Mouse (Mus musculus) adipocyte (in vitro differentiated cells): ENCODE results near the gene Tgfb1.
"Not testable (repeated sequence)": the region's sequence is repeated elsewhere in the genome, so short reads cannot be mapped to it uniquely, and the experiment has no call there.

Source experiments
- DNase-seq: peaks from one replicate; pipeline ENCODE4 v3.0.0-alpha.2; 2016; ENCODE audit warnings: low spot score

Gene Tgfb1

DNA sequence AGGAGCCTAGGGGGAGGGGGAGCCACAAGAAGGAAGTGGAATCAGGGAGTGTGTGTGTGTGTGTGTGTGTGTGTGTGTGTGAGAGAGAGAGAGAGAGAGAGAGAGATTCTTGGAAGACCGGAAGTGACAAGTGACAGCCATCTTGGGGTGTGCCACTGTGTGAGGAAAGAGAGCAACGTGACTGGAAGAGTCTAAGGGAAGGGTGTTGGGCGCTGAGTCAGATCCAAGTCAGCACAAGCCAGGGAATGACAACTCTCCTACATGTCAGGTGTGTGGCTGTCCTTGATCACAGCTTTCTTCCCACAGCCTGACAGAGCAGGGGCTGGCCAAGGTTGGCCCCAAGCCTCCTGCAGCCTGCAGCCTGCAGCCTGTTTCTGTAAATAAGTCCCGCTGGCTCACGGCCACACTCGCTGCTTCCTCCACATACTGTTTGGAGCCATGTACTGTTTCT, 19.0 kb downstream of the Tgfb1 start:
- DNase-seq, result peak; percentile 77

DNA sequence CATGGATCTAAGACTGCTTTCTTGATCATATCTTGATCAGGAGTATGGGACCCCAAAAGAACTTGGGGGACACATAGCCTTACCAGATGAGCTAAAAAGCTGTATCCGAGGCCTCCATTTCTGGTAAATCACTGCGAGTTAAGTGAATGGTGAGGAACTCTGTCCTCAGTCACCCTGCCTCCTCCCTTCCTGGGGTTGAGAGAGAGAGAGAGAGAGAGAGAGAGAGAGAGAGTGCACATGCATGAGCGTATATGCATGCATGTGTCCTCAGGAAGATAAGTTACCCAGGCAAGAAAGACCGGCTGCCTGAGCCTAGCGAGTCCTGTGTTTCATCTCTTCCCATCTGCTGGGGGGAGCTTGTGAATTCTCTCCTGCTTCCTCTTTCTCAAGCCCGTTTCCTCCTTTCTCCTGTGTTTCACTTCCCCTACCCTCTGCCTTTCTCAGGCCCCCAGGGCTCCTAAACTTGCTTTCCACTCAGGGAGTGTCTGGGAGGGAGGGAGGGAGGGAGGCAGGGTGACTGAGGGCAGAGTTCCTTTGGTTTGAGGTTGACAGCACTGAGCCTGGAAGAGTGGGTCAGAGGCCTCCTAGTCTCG, 19.9 kb downstream of the Tgfb1 start:
- peak; percentile 41 for DNase-seq

DNA sequence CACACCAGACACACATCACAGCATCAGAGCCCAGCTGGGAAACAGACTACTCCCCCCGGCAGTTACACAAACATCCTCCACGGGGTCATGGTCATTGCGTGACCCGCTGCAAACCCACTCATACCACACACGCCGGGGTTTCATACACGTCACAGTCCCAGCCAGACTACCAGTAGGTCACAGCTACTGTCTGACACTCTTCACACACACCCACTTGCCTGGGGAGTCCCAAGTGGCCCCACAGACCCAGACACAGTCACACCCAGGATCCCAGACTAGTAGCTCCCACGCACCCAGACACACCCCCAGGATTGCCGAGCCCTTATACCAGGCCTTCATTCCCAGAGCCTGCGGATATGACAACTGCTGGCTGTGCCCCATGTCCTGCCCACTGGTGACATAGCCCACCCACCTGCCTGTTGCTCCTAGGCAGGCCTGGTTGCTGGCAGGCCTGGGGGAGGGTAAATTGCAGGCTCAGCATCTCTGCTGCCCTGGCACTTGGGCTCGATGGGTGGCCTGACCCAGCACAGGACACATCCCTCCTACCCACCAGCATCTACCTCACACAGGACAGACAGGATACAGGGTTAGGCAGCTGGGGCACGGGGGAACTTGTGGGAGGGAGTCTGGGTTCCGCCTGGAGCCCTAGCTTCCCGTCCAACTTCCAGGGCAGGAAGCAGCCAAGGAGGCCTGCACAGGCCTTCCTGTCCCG, 20.9 kb downstream of the Tgfb1 start:
- DNase-seq, result peak; percentile 34

DNA sequence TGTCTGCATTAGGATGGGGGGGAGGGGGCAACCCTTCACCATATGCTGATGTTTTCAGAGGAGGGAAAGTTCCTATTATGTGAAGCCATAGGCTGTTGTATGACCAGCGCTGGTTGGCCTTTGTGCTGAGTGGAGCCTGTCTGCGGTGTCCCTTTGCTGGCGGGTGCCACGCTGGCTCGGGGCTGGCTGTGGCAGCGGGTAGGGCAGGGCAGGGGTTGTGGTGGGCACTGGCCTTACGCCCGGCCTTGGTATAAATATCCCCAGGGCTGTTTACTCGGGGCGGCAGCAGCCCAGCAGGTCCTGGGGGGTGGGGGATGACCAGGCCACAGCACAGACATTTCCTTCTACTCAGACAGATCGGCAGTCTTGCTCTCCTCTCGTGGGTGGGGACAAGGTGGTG, 23.2 kb downstream of the Tgfb1 start:
- no peak for DNase-seq

DNA sequence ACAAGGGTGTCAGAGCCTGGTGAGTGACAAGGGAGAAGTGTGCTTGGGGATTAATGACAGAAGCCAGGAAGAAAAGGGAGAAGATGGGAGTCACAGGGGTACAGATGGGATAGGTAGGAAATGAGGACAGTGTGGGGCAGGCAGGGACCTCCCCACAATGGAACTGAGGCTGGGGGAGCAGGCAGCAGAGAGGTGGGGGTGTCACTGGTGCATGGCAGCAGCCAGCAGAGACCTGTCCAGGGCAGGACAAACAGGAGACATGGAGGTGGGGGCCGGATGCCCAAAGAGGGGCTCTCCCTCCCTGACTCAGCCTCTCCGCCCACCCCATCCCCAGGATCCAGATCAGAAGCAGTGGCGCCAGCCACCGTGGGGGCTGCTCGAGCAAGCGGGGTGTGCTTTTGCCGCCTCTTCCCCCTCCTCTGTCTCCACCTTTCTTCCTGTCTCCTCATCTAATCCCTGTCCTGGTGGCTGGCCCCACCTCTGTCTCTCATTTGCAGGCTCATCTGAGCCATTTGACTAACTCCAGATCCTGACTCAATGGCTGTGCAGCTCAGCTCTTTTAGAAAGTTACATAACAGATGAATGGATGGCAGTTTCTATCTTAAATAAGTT, 23.8 kb downstream of the Tgfb1 start:
- no peak for DNase-seq

DNA sequence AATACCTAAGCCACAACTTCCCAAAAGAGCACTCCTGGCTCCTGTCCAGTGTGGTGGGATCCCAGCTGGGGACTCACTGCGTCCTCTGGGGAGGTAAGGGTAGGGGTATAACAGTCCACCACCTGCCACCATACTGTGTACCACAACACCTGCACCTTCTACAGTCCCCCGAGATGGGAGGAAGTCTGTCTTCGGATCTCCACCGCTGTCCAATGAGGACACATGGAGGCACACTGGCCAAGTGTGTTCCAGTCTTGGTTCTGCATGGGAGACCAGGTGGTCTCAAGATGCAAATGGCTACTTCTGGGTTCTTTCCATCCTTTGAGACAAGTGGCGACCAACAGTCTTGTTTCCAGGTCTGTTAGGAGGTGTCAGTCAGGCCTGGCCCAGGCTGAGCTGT, 24.4 kb downstream of the Tgfb1 start:
- no peak for DNase-seq

DNA sequence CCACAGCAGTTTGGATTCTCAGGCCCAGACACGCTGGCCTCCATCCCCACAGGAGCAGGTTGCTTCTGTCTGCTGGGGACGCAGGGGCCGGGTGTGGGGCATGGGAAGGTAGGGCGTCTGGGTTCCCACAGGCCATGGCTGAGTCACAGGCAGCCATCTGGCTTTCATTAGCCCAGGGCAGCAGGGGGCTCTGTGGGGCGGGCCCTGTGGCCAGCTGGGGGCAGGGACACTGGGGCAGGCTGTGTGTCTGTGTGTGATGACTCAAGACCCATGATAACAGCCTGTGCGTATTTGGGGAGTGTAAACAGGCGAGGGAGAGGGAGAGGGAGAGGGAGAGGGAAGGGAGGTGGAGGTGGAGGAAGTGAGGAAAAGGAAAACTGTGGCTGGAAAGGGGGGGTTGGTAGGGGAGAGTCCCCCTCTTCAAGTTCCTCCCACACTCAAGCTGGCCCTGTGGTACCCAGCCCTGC, 25.0 kb downstream of the Tgfb1 start:
- DNase-seq, result peak; percentile 67

DNA sequence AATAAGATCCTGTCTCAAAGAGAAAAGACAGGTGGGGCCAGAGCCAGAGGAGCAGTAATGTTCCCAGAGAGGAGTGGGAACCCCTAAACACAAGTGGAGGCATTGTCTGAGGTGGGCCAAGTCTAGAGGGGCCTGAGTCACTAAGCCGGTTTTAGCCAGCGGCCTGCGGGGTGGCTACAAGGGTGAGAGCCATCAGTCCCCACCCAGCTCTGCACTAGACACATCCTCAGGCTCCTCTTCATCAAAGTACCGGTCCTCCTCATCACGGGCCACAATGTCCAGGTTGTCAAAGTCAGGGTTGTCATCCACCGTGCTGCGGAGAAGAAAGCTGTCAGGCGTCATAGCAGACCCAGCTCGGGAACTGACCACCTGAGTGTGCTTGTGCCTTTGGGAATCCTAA, 26.0 kb downstream of the Tgfb1 start:
- no peak for DNase-seq

DNA sequence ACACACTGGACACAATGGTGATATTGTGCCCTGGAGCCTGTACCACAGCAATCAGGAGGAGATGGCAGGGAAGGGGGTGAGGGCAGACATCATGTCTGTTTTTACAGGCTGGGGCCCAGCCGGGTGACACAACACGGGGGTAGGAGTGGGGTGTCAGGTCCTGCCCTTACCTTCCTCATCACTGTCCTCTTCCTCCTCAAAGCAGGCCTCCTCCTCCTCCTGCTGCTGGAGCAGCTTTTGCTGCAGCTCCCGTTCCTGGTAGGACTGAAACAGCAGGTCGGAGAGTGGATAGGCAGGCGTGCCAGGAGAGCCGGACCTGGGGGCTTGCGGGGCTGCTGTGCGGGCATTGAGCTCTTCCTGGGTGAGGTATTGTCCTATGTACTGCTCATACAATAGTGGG, 27.8 kb downstream of the Tgfb1 start:
- no peak for DNase-seq

DNA sequence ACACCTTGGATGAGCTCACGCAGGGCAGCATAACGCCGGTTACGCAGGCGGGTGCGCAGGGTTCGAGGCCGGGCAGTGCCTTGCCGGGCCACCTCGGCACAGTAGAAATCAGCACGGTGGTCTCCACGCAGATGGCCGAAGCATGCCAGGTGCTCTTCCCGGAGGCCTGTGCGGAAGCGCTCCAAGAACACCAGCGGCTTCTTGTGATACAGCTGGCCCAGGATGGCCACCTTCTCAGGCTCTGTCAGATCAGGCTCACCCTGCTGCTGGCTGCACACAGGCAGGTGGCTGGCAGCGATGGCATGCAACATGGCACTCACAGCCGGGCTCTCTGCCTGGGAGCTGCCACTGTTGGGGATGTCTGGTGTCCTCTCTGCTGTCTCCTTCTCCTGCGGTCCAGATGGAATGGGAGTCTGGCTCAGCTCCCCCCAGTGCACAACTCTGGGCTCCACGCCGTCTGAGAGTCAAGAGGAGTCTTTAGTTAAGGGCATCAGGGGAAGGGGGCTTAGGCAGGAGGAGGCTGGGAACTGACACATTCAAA, 29.0 kb downstream of the Tgfb1 start:
- DNase-seq, result no peak

DNA sequence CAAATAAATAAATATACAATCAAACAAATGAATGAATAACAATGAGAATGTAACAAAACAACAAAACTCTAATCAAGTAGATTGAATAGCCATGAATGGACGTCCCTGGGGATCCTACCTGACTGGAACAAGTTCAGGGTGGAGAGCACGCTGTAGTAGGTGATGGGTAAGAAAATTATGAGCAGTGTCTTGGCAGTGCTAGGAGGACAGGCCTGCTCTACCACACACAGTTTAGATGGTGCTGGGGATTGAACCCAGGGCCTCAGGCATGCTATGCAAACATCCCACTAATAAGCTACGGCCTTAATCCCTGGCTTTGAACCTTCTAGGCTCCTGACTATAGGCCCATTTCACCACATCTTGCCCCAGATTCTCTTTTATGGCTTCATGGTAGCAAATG, 30.7 kb downstream of the Tgfb1 start:
- no peak for DNase-seq

DNA sequence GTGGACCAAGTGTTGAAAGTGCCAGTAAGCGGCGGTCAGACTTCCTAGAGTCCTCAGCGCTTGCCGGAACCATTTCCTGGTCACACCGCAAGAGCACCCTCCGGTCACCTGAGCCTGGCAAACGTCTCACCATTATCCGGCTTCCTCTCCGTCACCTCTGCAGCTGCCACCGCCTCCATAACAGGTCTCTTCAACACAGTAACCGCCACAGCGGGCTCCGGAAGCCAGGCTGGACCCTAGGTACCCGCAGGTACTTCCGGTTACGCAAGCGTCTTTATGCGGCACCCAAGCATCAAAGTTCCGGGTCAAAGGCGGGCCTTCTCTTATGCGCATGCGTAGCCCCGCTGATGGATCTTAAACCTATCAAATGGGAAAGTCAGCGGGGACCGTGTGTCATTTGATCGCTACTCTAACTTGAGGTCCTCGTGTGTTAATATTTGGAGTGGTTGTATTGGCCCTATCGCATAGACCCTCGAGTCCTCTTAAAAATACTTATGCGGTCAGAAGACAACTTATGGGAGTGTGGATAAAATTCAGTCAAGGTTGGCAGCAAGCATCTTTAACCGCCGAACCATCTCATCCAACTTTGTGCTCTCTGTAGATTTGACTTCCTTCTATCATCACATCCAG, 32.1 kb downstream of the Tgfb1 start, which contains the start of gene Ccdc97:
Gene Ccdc97 (minus strand): TSS at position 301 of the 630 bp plus-strand sequence.
- DNase-seq, result peak; percentile 94

DNA sequence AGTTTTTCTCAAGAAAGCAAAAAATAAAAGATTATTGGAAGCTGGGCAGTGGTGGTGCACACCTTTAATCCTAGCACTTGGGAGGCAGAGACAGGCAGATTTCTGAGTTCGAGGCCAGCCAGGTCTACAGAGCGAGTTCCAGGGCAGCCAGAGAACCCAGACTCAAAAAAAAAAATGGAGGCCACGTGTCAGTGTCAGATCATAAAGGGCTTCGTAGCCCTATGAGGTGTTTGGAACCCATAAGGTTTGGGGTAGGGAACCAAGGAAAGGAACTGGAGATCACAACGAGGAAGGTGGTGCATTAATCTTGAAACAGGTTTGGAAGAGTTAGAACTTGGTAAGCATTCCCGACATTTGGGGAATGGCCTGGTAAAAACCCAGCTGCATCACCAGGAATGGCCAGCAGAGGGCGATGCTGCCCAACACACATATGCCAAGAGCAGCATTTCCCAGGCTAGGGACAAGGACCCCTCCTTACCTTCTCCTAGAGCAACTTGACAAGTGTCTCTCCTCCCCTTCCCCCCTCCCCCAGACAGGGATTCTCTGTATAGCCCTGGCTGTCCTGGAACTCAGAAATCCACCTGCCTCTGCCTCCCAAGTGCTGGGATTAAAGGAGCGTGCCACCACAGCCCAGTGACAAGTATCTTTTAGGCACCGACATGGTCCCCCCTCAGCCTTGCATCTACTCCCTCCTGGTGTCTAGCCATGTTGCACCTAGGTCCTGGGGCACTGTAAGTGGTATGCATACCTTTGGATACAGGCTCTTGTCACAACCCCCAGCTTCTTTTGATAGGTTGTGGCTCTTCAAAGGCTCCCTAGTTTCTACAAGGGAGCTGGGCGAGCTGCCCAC, 33.2 kb downstream of the Tgfb1 start:
- DNase-seq, result peak; percentile 81

DNA sequence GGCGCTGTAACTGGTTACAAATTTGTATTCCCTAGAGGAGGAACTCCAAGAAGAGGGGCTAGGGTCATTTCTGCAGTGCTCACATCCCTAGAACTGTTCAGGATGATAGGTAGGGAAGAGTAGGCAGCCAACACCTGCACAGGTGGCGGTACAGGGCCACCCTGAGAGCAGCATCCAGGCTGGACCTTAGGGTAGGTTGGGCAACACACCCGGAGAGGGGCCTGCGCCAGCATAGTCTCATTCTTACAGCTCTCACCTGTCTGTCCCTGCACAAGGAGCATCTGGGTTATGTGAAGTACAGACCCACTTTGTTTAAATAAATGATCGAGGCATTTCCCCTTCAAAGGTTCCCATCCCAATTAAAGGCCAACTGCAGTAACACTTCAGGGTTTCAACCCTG, 34.0 kb downstream of the Tgfb1 start:
- DNase-seq, result no peak

DNA sequence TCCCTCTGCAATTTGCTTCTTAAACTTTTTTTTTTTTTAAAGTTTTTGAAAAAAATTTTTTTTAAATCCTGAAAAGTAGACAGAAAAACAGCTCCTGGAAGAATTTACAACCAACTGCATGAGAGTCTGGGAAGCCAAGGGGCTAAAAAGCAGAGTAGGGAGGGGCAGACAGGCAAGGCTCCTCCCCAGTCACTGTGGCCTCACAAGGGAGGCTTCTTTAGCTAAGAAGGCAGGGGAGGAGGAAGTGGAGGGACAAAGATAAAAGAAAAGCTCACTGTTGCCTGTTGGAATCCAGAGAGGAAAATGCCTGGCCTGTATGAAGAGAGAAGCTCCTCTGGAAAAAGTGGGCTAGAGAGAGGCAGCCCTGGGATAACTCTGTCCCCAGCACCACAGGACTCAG, 35.0 kb downstream of the Tgfb1 start:
- DNase-seq, result not testable (repeated sequence)

DNA sequence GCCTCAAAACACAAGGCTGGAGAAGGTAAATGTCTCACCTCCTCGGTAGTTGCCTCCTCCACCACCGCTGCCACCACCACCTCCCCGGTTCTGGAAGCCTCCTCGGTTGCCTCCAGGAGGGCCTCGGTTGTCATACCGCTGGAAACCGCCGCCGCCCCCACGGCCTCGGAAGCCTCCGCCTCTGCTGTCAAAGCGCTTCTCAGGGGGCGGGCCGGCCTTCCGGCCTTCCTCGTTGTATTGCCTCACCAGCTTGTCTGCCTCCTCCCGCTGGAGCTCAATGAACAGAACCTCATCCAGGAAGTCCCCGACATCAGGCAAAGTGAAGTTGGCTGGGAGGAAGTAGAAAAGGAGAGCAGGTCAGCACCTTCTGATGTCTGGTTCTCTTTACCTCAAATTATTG, 39.1 kb downstream of the Tgfb1 start:
- DNase-seq, result no peak

DNA sequence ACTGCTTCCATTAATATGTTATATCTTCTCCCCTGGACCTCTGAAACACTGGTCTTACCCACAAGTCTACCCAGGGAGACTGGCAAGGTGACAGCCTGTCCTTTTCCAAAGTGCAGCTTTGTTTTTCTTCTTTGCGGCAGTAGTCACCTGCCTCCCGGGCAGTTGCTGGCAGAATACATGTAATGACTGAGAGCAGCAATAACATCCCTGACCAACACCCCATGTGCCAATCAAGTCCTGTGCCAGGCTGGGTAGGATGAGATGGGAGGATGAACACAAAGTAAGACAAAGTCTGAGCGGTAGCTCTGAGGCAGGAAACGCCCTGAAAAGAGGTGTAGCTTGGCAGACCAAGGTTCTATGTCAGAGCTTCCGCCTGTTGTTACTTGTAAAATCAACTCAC, 41.0 kb downstream of the Tgfb1 start:
- no peak for DNase-seq

DNA sequence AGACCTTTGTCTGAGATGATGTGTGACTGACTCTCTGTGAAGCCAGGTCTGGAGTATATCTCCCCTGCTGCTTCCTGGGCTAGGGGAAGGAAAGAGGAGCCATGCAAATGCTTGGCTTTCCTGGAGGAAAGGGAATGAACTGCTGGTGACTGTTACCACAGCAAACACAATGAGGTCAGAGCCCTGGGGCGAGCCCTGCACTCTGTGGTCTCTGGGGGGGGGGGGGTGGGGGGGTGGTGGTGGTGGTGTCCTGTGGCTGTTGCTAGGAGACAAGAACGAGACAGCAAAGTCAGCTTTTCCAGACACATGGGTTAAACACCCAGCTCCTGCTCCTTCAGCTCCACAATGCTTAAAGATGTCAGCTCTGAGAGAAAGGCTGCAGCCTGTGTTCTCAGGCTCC, 42.6 kb downstream of the Tgfb1 start:
- DNase-seq, result no peak

DNA sequence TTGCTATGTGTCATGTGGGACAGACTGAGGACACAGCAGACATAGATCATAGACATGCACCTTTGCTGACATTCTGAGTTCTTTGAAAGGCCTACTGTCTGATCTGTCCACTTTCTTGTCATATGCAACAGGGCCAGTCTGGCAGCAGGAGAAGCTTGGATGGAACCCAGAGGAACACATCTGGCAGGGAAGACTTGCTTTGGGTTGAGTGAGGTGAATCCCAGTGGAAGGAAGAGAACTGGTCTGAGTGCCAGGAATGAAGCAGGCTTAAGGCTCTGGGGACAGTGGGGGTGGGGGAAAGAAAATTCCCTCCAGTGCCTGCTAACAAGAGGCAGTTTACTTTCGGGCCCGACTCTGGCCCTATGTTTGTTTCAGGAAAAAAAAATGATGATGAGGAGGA, 43.1 kb downstream of the Tgfb1 start:
- DNase-seq, result peak; percentile 89

DNA sequence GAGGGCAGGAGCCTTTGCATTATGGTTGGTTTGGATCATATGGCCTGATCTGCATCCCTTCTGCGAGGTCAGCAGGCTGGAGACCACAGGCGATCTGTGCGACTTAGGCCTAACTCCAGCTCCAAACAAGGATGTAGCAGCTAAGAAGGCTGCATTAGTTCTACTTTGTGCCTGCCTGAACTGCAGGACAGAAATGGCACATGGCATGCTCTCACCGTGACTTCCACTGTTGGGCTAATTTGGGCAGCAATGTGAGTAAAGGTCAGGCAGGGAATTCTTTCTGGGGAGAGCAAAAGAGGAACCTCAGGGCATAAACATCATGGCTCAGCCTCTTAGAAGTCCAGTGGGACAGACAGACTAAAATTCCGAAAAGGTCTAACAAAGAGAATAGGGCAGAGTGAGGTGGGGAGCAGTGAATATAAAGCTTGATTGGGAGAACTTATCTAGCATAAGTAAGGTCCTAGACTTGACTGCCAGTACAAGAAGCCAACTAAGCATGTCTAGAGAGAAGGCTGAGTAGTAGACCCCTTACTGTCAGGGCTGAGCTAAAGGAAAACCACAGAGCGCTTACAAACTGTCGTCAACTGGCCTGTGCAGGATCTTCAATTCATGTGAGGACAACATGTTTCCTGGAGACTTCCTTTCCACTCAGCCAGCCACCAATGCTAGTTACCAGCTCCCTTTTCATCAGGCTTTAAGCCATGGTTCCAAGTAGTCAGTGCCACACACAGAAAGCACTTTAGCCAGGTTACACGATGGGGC, 44.7 kb downstream of the Tgfb1 start:
- peak; percentile 46 for DNase-seq

DNA sequence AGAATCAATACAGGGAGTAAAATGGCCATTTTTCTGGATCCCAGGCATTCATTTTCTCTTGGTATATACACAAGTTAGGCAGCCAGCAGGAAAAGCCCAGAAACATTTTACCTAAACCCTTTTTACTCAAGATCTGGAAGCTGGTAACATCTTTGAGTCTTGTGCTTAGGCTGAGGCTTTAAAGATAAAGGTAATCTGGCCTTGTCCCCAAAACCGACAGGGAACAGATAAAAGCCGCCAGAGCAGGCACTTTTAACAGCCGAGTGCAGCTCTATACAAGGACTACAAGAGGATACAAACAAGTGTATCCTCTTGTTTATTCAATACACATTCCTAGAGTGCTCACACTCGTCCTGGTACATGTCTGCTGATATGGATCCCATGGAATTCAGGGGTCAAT, 48.2 kb downstream of the Tgfb1 start:
- DNase-seq, result no peak
